Mouse (Mus musculus) olfactory bulb, adult 2 months (tissue): ENCODE data around the gene E2f4.

Experiments
- CTCF ChIP-seq: fragments of 200-500 bp; IDR thresholded peaks from 2 replicates; pipeline ENCODE4 v1.5.1; 2012; ENCODE audit warnings: low read depth, mild to moderate bottlenecking, low read length, moderate library complexity; ENCODE audit not compliant: insufficient read depth
- POLR2A ChIP-seq: fragments of 200-500 bp; IDR thresholded peaks from 2 replicates; pipeline ENCODE4 v1.6.1; 2012; ENCODE audit warnings: mild to moderate bottlenecking, low read depth, low read length, moderate library complexity; ENCODE audit not compliant: insufficient read depth

DNA sequence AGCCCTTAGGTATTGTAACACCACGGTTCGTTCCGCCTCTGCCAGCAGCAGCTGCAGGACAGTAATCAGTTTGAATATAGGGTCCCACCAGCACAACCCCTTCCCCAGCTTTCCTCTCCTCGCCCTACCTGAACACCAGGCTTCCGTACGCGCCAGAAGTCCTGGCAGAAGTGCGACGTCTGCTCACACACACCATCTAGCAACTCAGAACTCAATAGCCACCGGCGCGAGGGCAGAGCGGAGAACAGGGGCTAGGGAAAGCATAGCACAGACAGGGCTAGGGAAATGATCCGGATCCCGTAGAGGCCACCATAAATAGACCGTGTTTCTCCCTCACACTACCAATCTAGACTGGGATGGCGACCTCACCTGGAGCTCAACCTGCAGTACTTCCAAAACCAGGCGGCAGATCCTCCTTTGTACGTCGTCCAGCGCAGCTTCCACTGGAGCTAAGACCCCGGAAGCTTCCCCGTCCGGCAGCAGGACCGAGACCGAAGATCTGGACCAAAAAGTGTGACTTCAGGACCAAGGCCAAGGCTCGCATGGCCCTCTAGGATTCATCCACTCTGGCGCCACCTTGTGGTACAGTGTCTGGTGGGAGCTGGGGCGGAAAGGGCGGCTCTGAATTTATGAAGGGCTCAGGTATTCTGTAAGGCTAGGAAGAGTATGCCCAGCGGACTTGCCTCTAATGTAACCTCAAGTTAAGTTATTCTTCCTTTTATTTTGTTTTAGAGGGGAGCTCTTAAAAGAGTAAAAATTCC, 6.7 kb upstream of the E2f4 start:
- TF ChIP-seq POLR2A (no peak), CTCF (peak; percentile 69)
